Mouse (Mus musculus) hindbrain, postnatal 0 days (tissue): ENCODE results near the gene Gm11634. TPM values are rescaled to one million over a fixed set of nuclear protein-coding genes. Genes with fewer than 3 reads are reported as not detected.
"Not testable (repeated sequence)": the region's sequence is repeated elsewhere in the genome, so short reads cannot be mapped to it uniquely, and the experiment has no call there.

Experiments used
- ATAC-seq: fragments of 200-750 bp; cut with Nextera tagmentation; 2 replicates; pipeline ENCODE4 v1.8.0; 2017; ENCODE audit warnings: mild to moderate bottlenecking, moderate TSS enrichment, moderate library complexity
- DNase-seq: peaks from one replicate; pipeline ENCODE4 v3.0.0-alpha.2; 2015; ENCODE audit warnings: low spot score
- H3K27ac ChIP-seq: fragments of 300-500 bp; sonication (generic); 2 replicates; pipeline ENCODE4 v1.5.1; 2014; ENCODE audit warnings: mild to moderate bottlenecking
- H3K27me3 ChIP-seq: fragments of 300-500 bp; sonication (generic); 2 replicates; pipeline ENCODE4 v1.6.1; 2014; ENCODE audit warnings: low read length, mixed read lengths; ENCODE audit not compliant: insufficient read depth
- H3K36me3 ChIP-seq: fragments of 300-500 bp; sonication (generic); 2 replicates; pipeline ENCODE4 v1.6.1; 2014; ENCODE audit warnings: low read length, mixed read lengths; ENCODE audit not compliant: insufficient read depth
- H3K4me1 ChIP-seq: fragments of 300-500 bp; sonication (generic); 2 replicates; pipeline ENCODE4 v1.6.1; 2014; ENCODE audit warnings: antibody characterized with exemption, low read length, mixed read lengths; ENCODE audit not compliant: insufficient read depth
- H3K4me2 ChIP-seq: fragments of 300-500 bp; sonication (generic); 2 replicates; pipeline ENCODE4 v1.6.1; 2014; ENCODE audit warnings: low read depth, mild to moderate bottlenecking, low read length, moderate library complexity, mixed read lengths
- H3K4me3 ChIP-seq: fragments of 300-500 bp; sonication (generic); 2 replicates; pipeline ENCODE4 v1.5.1; 2014; ENCODE audit warnings: low read length
- H3K9ac ChIP-seq: fragments of 300-500 bp; sonication (generic); replicated peaks from 2 replicates; pipeline ENCODE4 v1.6.1; 2014; ENCODE audit warnings: mild to moderate bottlenecking, low read length, moderate library complexity, mixed read lengths
- H3K9me3 ChIP-seq: fragments of 300-500 bp; sonication (generic); 2 replicates; pipeline ENCODE4 v1.6.1; 2016; ENCODE audit warnings: low read length, mixed read lengths
- CTCF ChIP-seq: IDR thresholded peaks from 2 replicates; pipeline ENCODE4 v1.5.1; 2016; ENCODE audit warnings: antibody characterized with exemption, control low read depth, low read depth
- WGBS: fragments of 180-500 bp; shearing (Covaris S2); extraction: QIAGEN DNeasy Blood & Tissue Kit; methylation state at CpG from one replicate; pipeline ENCODE4 v1.1.7; 2014; 5-methylcytosine and 5-hydroxymethylcytosine counted together
- polyA plus RNA-seq: library from polyadenylated mRNA; unstranded; fragments of >200 nt; fragmentation: Nextera tagmentation; extraction: Ambion mirVana; gene quantifications from 2 replicates; pipeline ENCODE4 v1.2.1, GENCODE M21; 2015
- total RNA-seq: library from RNA; depleted of rRNA; stranded (reverse); fragments of >200 nt; gene quantifications from 2 replicates; pipeline ENCODE4 v1.2.3, GENCODE M21; 2014

Gm11634 gene
- total and polyA plus RNA-seq, 2 experiments from 2014 or later: not detected

DNA sequence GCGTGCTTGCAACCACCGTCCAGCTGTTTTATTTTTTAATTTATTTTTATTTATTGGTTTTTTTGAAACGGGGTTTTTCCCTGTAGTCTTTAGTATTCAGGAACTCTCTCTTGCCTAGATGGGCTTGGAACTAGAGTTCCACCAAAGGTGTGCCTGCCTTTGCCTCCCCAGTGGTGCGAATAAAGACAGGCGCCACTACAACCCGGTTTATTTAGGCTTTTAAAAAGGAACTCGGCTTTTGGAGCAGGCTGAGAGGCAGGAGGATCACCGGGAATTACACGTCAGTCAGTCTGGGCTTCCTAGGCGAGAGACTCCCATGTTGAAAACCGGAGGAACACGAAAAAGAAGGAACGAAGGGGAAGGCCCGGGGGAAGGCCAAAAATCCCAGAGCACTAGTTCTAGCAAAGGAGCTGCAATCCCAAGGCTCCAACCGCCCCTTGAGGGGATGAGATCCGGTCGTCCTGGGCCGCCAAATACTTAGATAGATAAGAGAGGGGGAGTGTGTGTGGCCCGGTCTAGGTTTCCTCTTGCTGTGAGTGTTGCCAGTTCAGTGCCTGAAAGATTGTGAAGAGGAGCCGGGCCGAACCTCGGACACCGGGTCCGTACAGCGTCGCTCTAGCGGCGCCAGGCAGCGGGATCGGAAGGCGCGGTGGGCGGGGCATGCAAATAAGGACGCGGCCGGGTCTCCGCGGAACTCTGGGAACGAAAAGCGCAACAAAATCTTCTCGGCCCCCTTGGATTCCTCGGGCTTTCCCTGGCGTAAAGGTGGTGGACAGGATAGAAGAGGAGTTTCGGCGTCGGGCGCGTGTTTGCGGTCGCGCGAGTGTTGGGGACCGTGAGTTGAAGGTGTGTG lies 42.0 kb upstream of the Gm11634 start:
- H3K36me3 ChIP-seq, H3K27me3 ChIP-seq, H3K4me1 ChIP-seq, H3K9me3 ChIP-seq: not testable (repeated sequence)
- 7% methylated on average over 45 of the region's 53 CpGs for WGBS
- peak overlapping the region; percentile 49 for H3K4me2 ChIP-seq
- peak overlapping the region; percentile 27 for H3K4me3 ChIP-seq
- H3K27ac ChIP-seq: peak overlapping the region; percentile 88
- peak; percentile 86 for DNase-seq
- ATAC-seq: peak; percentile 78
- H3K9ac ChIP-seq: peak overlapping the region; percentile 48; the same call in 1 of the 2 replicates

DNA sequence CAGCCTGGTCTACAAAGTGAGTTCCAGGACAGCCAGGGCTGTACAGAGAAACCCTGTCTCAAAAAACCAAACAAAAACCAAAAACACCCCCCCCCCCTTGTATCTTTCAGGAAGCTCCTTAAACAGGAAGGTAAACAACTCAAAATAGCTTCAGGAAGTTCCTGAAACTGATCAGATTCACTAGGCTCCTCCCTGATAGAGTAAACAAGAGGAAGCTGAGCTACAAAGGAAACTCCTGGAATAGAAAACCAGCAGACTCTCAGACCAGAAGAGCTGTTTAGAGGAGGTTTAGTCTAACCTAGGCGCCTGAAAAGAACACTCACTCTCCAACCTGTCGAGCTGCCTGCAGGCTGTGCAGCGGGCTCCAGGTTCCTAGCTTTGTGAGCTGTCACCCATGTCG lies 40.7 kb upstream of the Gm11634 start:
- H3K4me3 ChIP-seq: no peak overlapping the region
- no peak overlapping the region for H3K9ac ChIP-seq
- ATAC-seq (no peak), DNase-seq (no peak)
- H3K27me3 ChIP-seq: no peaks in the 10 kb centered on the region
- no peak overlapping the region for H3K27ac ChIP-seq
- no peaks in the 10 kb centered on the region for H3K36me3 ChIP-seq
- H3K9me3 ChIP-seq: no peaks in the 10 kb centered on the region
- WGBS: 92% methylated on average over 4 of the region's 4 CpGs
- no peak for TF ChIP-seq CTCF
- H3K4me1 ChIP-seq: no peaks in the 10 kb centered on the region
- no peak overlapping the region for H3K4me2 ChIP-seq

DNA sequence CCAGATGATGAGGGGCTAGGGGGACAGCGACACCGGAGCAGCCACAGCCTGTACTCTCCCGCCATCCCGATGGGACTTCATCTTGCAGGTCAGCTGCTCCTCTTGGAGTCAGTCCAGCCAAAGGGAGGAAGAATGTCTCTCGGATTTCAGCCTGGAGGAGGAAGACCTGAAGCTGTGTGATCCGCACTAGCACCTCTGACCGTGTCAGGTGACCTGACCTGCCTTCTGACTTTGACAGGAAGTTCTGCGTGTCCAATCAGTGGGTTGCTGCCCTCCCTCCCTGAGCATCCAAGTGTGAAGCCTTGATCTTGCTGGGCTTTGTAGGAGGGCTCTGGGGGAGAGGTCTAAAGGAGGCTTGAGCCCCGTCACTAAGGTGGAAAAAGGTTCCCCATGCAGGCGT lies 36.6 kb upstream of the Gm11634 start:
- ATAC-seq: no peak
- 80% methylated on average over 10 of the region's 10 CpGs for WGBS

DNA sequence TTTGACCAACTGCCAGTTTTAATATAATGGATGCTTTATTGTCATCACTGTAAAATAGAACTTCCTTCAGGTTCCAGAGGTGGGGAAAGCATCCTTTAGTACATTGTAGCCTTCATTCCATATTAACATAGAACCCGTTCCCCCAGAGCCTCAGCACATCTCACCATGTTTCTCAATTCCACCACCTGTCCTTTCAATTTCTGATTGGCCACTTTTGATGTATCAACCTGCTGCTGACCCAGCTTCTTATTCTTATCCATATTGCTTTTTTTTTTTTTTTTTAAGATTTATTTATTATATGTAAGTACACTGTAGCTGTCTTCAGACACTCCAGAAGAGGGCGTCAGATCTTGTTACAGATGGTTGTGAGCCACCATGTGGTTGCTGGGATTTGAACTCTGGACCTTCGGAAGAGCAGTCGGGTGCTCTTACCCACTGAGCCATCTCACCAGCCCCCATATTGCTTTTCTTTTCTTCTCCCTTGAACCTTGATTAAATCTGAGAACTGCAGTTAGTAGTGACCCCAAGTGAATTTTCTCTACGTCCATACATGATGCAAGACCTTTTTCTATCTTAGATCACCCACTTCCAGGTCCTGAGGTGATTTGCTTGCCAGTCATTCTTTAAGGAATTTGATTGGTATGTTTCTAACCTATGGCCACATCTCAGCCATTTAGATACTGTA lies 29.8 kb upstream of the Gm11634 start:
- not testable (repeated sequence) for H3K9ac ChIP-seq, H3K27ac ChIP-seq, H3K4me1 ChIP-seq, H3K9me3 ChIP-seq, H3K27me3 ChIP-seq, DNase-seq, H3K36me3 ChIP-seq, ATAC-seq
- 76% methylated on average over 4 of the region's 5 CpGs for WGBS
- peak overlapping the region; percentile 86 for H3K4me2 ChIP-seq
- H3K4me3 ChIP-seq: peak overlapping the region; percentile 55; the same call in 1 of the 2 replicates

More for the DNA sequence above, 36.6 kb upstream of the Gm11634 start:
- TF ChIP-seq CTCF: no peak
- Histone ChIP-seq H3K9ac (no peak overlapping the region), H3K4me2 (no peak overlapping the region), H3K9me3 (no peaks in the 10 kb centered on the region), H3K36me3 (no peaks in the 10 kb centered on the region), H3K27ac (no peak overlapping the region), H3K4me3 (no peak overlapping the region), H3K4me1 (no peaks in the 10 kb centered on the region), H3K27me3 (no peaks in the 10 kb centered on the region)
- no peak for DNase-seq

DNA sequence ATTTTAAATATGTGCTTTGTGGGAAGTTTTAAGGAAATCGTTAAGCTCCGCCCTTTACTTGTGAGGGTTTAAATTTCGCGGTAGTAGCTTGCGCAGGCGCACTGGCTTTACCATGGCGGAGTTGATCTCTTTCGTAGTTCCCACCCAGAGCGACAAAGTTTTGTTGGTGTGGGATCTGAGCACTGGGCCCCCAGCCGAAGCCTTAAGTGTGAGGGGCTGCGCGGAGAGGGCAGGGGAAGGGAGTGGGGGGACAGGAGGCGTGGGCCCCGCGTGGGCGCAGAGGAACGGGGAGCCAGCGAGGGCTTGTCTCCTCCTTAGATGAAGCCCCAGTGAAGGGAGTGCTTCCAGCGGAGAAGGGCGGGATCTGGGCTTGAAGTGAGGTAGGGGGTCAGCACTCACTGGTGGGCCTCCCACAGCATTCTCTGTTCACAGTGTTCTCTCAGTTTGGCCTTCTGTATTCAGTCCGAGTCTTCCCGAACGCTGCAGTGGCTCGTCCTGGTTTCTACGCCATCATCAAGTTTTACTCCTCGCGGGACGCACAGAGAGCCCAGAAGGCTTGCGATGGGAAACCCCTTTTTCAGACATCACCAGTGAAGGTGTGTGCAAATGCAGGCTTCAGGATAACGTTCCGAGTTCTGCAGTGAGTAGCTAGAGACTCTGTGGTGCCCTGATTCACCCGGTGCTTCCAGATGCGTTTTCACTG lies 29.0 kb upstream of the Gm11634 start:
- Histone ChIP-seq H3K36me3 (no peaks in the 10 kb centered on the region), H3K9ac (peak overlapping the region; percentile 50), H3K4me1 (peaks cover 5% of the 10 kb centered on the region; the same call in 1 of the 2 replicates), H3K4me2 (peak overlapping the region; percentile 86), H3K4me3 (peak overlapping the region; percentile 55), H3K27me3 (no peaks in the 10 kb centered on the region), H3K9me3 (no peaks in the 10 kb centered on the region), H3K27ac (peak overlapping the region; percentile 88)
- ATAC-seq (peak; percentile 70), DNase-seq (peak; percentile 94)
- WGBS: under 1% methylated on average over 33 of the region's 33 CpGs
- TF ChIP-seq CTCF: no peak

DNA sequence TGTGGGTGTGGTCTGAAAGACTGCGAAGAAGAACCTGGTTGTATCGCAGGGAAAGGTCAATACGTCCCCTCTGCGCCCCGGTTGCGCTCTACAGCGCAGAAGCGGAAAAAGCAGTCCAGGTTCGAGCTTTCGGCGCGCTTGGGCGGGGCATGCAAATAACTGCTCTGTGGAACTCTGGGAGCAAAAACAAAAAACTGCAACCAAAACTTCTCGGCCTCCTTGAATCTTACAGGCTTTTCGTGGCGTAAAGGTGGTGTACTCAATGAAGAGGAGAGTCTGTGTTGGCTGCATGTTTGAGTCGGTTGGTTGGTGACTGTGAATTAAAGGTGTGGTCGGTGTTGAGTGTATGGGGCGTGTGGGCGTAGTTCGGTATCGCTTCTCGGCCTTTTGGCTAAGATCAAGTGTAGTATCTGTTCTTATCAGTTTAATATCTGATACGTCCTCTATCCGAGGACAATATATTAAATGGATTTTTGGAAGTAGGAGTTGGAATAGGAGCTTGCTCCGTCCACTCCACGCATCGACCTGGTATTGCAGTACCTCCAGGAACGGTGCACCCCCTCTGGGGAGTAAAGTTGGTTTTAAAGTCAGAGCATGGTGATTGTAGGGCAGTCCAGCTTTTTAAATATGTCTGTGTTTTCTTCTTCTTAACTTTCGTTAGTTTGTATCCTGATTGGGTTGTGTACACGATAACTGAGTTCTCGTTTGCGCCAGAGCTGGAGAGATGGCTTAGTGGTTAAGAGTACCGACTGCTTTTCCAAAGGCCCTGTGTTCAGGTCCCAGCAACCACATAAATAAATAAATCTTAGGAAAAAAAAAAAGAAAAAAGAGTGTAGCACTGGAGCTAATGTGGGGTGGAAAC lies 28.2 kb upstream of the Gm11634 start, which contains the start of gene Rdm1:
Rdm1 (plus strand) TSS at position 201 of the 862 bp plus-strand sequence.
- TF ChIP-seq CTCF: no peak
- DNase-seq: peak; percentile 90
- under 1% methylated on average over 33 of the region's 34 CpGs for WGBS

More for the DNA sequence above, 28.2 kb upstream of the Gm11634 start, which contains the start of gene Rdm1:
- ATAC-seq: peak; percentile 92
- Histone ChIP-seq H3K9ac (peak within 1 kb of the TSS; percentile 50), H3K9me3 (no peaks in the 10 kb centered on the region), H3K4me3 (peak within 1 kb of the TSS; percentile 55), H3K36me3 (no peaks in the 10 kb centered on the region), H3K27ac (peak within 1 kb of the TSS; percentile 94), H3K4me1 (peaks cover 5% of the 10 kb centered on the region; the same call in 1 of the 2 replicates), H3K4me2 (peak within 1 kb of the TSS; percentile 86), H3K27me3 (no peaks in the 10 kb centered on the region)
